Mouse (Mus musculus) embryonic facial prominence, embryonic 14.5 days (tissue): ENCODE results near the gene Slc4a8. TPM values are rescaled to one million over a fixed set of nuclear protein-coding genes. Genes with fewer than 3 reads are reported as not detected.
A peak's percentile ranks its signal among the peaks of the same experiment; 100 is the strongest.

ENCODE experiments used
- ATAC-seq: fragments of 200-750 bp; cut with Nextera tagmentation; 2 replicates; pipeline ENCODE4 v1.8.0; 2017; ENCODE audit warnings: low read depth, moderate number of reproducible peaks, moderate TSS enrichment
- DNase-seq: peaks from one replicate; pipeline ENCODE4 v3.0.0-alpha.2; 2015; ENCODE audit warnings: low spot score
- H3K27ac ChIP-seq: fragments of 300-500 bp; sonication (generic); replicated peaks from 2 replicates; pipeline ENCODE4 v1.5.1; 2014; ENCODE audit warnings: low read depth, mild to moderate bottlenecking, low read length, moderate library complexity
- H3K27me3 ChIP-seq: fragments of 300-500 bp; sonication (generic); replicated peaks from 2 replicates; pipeline ENCODE4 v1.6.1; 2014; ENCODE audit warnings: low read length; ENCODE audit not compliant: control insufficient read depth, insufficient read depth
- H3K36me3 ChIP-seq: fragments of 300-500 bp; sonication (generic); 2 replicates; pipeline ENCODE4 v1.6.1; 2014; ENCODE audit warnings: low read length, mixed read lengths; ENCODE audit not compliant: control insufficient read depth, insufficient read depth
- H3K4me1 ChIP-seq: fragments of 300-500 bp; sonication (generic); 2 replicates; pipeline ENCODE4 v1.6.1; 2014; ENCODE audit warnings: antibody characterized with exemption, low read length; ENCODE audit not compliant: control insufficient read depth, insufficient read depth
- H3K4me2 ChIP-seq: fragments of 300-500 bp; sonication (generic); 2 replicates; pipeline ENCODE4 v1.6.1; 2014; ENCODE audit warnings: low read depth, mild to moderate bottlenecking, low read length, moderate library complexity, mixed read lengths
- H3K4me3 ChIP-seq: fragments of 300-500 bp; sonication (generic); 2 replicates; pipeline ENCODE4 v1.5.1; 2014; ENCODE audit warnings: low read depth, mild to moderate bottlenecking, low read length
- H3K9ac ChIP-seq: fragments of 300-500 bp; sonication (generic); 2 replicates; pipeline ENCODE4 v1.6.1; 2014; ENCODE audit warnings: low read depth, mild to moderate bottlenecking, low read length, moderate library complexity, mixed read lengths
- H3K9me3 ChIP-seq: fragments of 300-500 bp; sonication (generic); 2 replicates; pipeline ENCODE4 v1.6.1; 2016; ENCODE audit warnings: low read length; ENCODE audit not compliant: control insufficient read depth
- WGBS: fragments of 180-500 bp; shearing (Covaris S2); extraction: QIAGEN DNeasy Blood & Tissue Kit; methylation state at CpG from one replicate; pipeline ENCODE4 v1.1.7; 2014; 5-methylcytosine and 5-hydroxymethylcytosine counted together
- polyA plus RNA-seq: library from polyadenylated mRNA; unstranded; fragments of >200 nt; fragmentation: Nextera tagmentation; extraction: Ambion mirVana; gene quantifications from 2 replicates; pipeline ENCODE4 v1.2.1, GENCODE M21; 2014

Gene Slc4a8
- polyA plus RNA-seq, 1 experiment from 2014 or later = 3.1 TPM

GRCm38 (mm10) chr15:100735095-100735952 lies 26.2 kb upstream of the Slc4a8 start:
- Histone ChIP-seq H3K27ac (no peak overlapping the region), H3K4me2 (no peak overlapping the region), H3K4me3 (no peak overlapping the region), H3K36me3 (no peaks in the 10 kb centered on the region), H3K27me3 (peaks cover 16% of the 10 kb centered on the region; the same call in 1 of the 2 replicates), H3K4me1 (no peaks in the 10 kb centered on the region), H3K9me3 (no peaks in the 10 kb centered on the region), H3K9ac (no peak overlapping the region)
- ATAC-seq (no peak), DNase-seq (no peak)
- 86% methylated on average over 14 of the region's 15 CpGs for WGBS

DNA sequence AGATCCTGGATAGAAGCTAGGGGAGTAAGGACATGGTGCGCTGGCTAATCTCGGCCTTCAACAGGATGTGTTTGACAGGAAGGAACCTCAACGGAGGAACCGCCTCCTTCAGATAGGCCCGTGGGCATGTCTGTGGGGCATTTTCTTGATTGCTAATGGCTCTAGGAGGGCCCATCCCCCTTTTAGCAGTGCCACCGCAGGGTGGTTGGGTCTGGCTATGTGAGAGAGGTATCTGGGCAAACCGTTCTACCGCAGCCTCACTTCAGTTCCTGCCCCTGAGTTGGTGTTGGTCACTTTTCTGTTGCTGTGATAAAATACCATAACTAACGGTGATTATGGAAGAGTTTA lies 25.6 kb upstream of the Slc4a8 start:
- Histone ChIP-seq H3K4me2 (no peak overlapping the region), H3K36me3 (no peaks in the 10 kb centered on the region), H3K9ac (no peak overlapping the region), H3K4me1 (no peaks in the 10 kb centered on the region), H3K27ac (no peak overlapping the region), H3K9me3 (no peaks in the 10 kb centered on the region), H3K4me3 (no peak overlapping the region), H3K27me3 (peaks cover 10% of the 10 kb centered on the region; the same call in 1 of the 2 replicates)
- DNase-seq (no peak), ATAC-seq (no peak)
- WGBS = 77% methylated on average over 9 of the region's 9 CpGs

- Histone ChIP-seq H3K9me3 (no peaks in the 10 kb centered on the region), H3K27ac (no peak overlapping the region), H3K27me3 (no peaks in the 10 kb centered on the region), H3K4me3 (no peak overlapping the region), H3K4me2 (no peak overlapping the region), H3K36me3 (no peaks in the 10 kb centered on the region), H3K4me1 (no peaks in the 10 kb centered on the region), H3K9ac (no peak overlapping the region)
- no peak for DNase-seq
- 90% methylated on average over 3 of the region's 3 CpGs for WGBS
- no peak for ATAC-seq
These were observed 23.9 kb upstream of the Slc4a8 start for GRCm38 (mm10) chr15:100737667-100738066.

DNA sequence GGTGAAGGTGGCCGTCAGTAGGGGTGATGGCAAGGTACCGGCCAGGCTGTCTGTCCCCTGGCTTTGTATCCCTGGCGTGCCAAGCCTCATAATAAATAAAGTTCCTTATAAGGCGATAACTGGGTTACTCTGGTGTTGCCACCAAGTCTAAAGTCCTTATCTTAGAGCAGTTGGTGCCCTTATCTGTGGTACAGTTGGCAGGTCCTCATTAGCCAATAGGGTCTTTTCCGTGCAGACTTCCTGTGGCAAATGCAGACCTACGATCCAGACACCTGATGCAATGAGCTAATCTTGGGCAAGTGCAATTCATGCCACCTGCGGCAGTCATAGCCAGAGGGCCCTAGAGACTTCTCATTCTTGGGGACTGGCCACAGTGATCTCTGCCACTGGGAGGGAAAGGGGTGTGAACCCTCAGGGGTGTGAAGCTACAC lies 23.2 kb upstream of the Slc4a8 start:
- H3K9ac ChIP-seq = no peak overlapping the region
- DNase-seq = no peak
- no peaks in the 10 kb centered on the region for H3K27me3 ChIP-seq
- H3K4me2 ChIP-seq = no peak overlapping the region
- no peaks in the 10 kb centered on the region for H3K4me1 ChIP-seq
- ATAC-seq = peak; percentile 60; the same call in 1 of the 2 replicates
- WGBS = 80% methylated on average over 7 of the region's 7 CpGs
- no peak overlapping the region for H3K27ac ChIP-seq
- H3K4me3 ChIP-seq = no peak overlapping the region
- no peaks in the 10 kb centered on the region for H3K9me3 ChIP-seq
- no peaks in the 10 kb centered on the region for H3K36me3 ChIP-seq

DNA sequence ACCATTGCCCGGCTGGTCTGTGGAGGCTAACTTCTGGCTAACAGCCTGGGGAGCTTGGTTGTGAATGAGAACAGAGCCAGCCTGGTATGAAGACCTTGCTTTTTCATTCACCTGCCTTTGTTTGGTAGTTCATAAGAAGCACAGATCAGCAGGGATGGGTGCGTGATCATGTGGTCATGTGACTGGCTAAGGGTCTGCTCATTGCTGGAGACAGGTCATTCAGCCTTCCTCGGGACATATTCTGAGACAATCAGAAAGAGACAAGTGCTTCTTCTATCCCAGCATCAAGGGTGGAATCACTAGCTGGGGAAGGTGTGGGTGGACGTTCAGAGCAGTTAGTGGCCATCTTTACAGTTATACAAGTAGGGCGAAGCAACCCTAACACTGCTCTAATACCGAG lies 22.1 kb upstream of the Slc4a8 start:
- no peaks in the 10 kb centered on the region for H3K4me1 ChIP-seq
- ATAC-seq (no peak), DNase-seq (no peak)
- H3K36me3 ChIP-seq = no peaks in the 10 kb centered on the region
- 89% methylated on average over 6 of the region's 6 CpGs for WGBS
- no peak overlapping the region for H3K4me3 ChIP-seq
- H3K27me3 ChIP-seq = no peaks in the 10 kb centered on the region
- H3K9me3 ChIP-seq = no peaks in the 10 kb centered on the region
- H3K4me2 ChIP-seq = no peak overlapping the region
- no peak overlapping the region for H3K9ac ChIP-seq
- no peak overlapping the region for H3K27ac ChIP-seq

DNA sequence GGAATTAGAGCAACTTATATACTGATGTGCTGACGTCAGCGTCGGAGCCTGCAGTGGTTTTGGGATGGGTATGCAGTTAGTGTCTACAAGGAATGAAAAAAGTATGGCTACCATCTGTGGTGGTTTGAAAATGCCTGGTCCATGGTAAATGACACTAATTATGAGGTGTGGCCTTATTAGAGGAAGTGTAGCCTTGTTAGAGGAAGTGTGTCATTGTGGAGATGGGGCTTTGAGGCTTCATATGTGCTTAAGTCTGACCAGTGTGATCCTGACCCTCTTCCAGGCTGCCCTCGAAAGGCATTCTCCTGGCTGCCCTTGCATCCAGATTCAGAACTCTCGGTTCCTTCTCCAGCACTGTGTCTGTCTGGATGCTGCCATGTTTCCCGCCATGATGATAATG lies 18.3 kb upstream of the Slc4a8 start:
- Histone ChIP-seq H3K9ac (no peak overlapping the region), H3K27ac (no peak overlapping the region), H3K36me3 (no peaks in the 10 kb centered on the region), H3K4me2 (no peak overlapping the region), H3K9me3 (no peaks in the 10 kb centered on the region), H3K27me3 (no peaks in the 10 kb centered on the region), H3K4me3 (no peak overlapping the region), H3K4me1 (peaks cover 5% of the 10 kb centered on the region)
- DNase-seq (no peak), ATAC-seq (no peak)
- 86% methylated on average over 6 of the region's 6 CpGs for WGBS

GRCm38 (mm10) chr15:100746478-100747120 lies 14.9 kb upstream of the Slc4a8 start:
- peak overlapping the region; percentile 52 for H3K4me2 ChIP-seq
- WGBS = 38% methylated on average over 6 of the region's 6 CpGs
- no peak for DNase-seq
- no peaks in the 10 kb centered on the region for H3K36me3 ChIP-seq
- no peaks in the 10 kb centered on the region for H3K9me3 ChIP-seq
- H3K27me3 ChIP-seq = no peaks in the 10 kb centered on the region
- H3K4me1 ChIP-seq = peaks cover 5% of the 10 kb centered on the region
- peak; percentile 50; the same call in 1 of the 2 replicates for ATAC-seq
- H3K9ac ChIP-seq = no peak overlapping the region
- H3K27ac ChIP-seq = no peak overlapping the region
- peak overlapping the region; percentile 23 for H3K4me3 ChIP-seq

DNA sequence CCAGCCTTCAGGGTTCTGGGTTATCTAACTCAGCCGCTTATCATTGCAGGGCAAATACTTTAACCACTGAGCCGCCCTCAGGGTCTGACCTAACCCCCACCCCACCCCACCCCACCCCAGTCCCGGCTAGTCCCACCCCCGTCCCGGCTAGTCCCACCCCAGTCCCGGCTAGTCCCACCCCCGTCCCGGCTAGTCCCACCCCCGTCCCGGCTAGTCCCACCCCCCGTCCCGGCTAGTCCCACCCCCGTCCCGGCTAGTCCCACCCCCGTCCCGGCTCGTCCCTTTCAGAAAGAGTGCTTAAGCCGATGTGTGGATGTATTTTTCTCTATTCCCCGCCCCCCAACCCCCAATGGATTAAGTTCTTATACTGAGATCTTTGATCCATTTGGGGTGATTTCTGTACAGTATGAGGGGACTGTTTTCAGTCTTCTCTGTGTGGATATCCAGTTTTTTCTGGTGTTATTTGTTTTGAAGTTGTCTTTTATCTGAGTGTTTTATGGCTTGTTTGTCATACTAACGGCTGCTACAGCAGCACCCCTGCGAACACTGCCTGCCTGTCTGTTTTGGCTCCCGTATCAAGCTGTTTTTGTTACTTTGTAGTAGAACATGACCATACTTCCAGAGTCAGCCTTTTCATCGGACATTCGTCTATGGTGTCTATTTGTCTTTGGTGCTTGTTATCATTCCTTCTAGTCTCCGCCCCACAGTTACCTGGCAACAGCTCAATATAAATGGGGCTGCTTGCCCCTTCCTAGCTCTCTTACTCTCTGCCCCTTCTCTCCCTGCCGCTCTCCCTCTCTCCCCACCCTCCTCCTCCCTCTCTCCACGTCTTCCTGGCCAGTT lies 14.2 kb upstream of the Slc4a8 start:
- Histone ChIP-seq H3K4me2 (peak overlapping the region; percentile 52), H3K36me3 (no peaks in the 10 kb centered on the region), H3K9ac (no peak overlapping the region), H3K4me1 (peaks cover 5% of the 10 kb centered on the region), H3K9me3 (no peaks in the 10 kb centered on the region), H3K27ac (no peak overlapping the region), H3K27me3 (no peaks in the 10 kb centered on the region), H3K4me3 (peak overlapping the region; percentile 23)
- 6% methylated on average over 19 of the region's 27 CpGs for WGBS
- DNase-seq = no peak
- ATAC-seq = peak; percentile 55; the same call in 1 of the 2 replicates
